Mouse (Mus musculus): ENCODE results near the gene Tpm3-rs7.
"Not testable (repeated sequence)": the region's sequence is repeated elsewhere in the genome, so short reads cannot be mapped to it uniquely, and the experiment has no call there.

Tpm3-rs7 gene

DNA sequence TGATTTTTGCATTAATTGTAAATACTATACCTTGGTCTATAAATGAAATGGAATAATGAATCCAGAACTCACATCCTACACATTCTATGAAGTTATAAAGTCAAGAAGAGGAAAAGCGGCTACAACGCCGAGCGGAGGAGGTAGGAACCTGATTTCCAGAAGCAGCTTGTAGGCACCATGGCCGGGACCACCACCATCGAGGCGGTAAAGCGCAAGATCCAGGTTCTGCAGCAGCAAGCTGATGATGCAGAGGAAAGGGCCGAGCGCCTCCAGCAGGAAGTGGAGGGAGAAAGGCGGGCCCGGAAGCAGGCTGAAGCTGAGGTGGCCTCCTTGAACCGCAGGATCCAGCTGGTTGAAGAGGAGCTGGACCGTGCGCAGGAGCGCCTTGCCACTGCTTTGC, at the start of gene Tpm3-rs7:
Gene Tpm3-rs7, plus strand, starts transcription at position 110 of the 400 bp plus-strand sequence.
- in situ Hi-C loops (cut with MboI; ENCODE audit: low sequenced_read_pairs) = not testable (repeated sequence)

DNA sequence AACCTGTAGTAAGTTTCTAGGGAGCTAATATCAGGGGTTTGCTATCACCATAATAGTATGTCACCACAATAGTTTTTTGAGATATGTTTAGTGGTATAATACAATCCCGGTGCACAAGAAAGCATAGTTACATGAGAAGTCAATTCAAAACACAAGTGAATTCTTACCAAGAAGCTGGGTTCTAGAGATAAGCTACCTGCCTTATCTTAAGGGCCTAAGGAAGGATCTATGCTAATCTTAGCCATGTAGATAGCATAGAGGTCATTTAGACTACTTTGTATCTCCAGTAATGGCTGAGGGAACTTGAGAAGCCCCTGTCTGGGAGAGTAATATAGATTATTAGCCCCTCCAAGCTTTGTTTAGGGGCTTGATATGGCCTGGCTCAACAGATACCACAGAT, 2.6 kb downstream of the Tpm3-rs7 start:
- in situ Hi-C loops (cut with MboI; ENCODE audit: low sequenced_read_pairs) = no loop called here

DNA sequence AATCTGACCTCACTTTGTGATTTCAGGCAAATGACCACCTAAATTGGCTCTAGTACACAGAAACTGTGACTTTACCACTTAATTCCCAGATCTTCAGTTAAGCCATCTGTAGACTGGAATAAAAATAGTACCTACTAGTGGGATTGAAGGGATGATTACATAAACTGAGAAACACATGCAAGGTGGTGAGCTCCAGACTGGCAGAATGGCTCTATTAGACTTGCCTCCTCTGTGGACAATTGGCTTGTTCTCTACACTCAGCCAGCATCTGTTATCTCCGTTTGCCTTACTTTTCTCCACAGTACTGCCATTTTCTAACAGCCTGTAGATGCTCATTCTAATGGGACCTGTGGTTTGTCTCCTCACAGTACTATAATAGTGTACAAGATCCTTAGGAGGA, 49.0 kb downstream of the Tpm3-rs7 start:
- in situ Hi-C loops (cut with MboI; ENCODE audit: low sequenced_read_pairs) = no loop called here
